Mouse (Mus musculus) bone marrow macrophage, adult 2 months (primary cell): ENCODE data around the gene Dab1.

Experiments used
- CTCF ChIP-seq: IDR thresholded peaks from 2 replicates; pipeline ENCODE4 v1.5.1; 2012; ENCODE audit warnings: low read depth, mild to moderate bottlenecking, low read length, moderate library complexity
- POLR2A ChIP-seq: IDR thresholded peaks from 2 replicates; pipeline ENCODE4 v1.6.1; 2012; ENCODE audit warnings: mild to moderate bottlenecking, low read depth, low read length, borderline replicate concordance

- no peak for TF ChIP-seq CTCF
- no peak for TF ChIP-seq POLR2A
These were observed 1100.0 kb downstream of the Dab1 start for GRCm38 (mm10) chr4:104718973-104719795.
